Mouse (Mus musculus) C2C12 (cell line): ENCODE data around the gene Isyna1. TPM values are rescaled to one million over a fixed set of nuclear protein-coding genes. Genes with fewer than 3 reads are reported as not detected.

Source experiments
- H3K27me3 ChIP-seq: one replicate; pipeline ENCODE4 v1.6.1; 2011; ENCODE audit not compliant: control insufficient read depth, insufficient read depth, insufficient read length
- H3K36me3 ChIP-seq: one replicate; pipeline ENCODE4 v1.6.1; 2011; ENCODE audit not compliant: control insufficient read depth, insufficient read depth
- H3K4me3 ChIP-seq: one replicate; pipeline ENCODE4 v1.5.1; 2011; ENCODE audit warnings: mild to moderate bottlenecking, control low read depth; ENCODE audit not compliant: poor library complexity, insufficient read depth, severe bottlenecking
- H3K79me2 ChIP-seq: one replicate; pipeline ENCODE4 v1.6.1; 2011; ENCODE audit not compliant: control insufficient read depth, insufficient read depth
- H3K79me3 ChIP-seq: one replicate; pipeline ENCODE4 v1.6.1; 2011; ENCODE audit warnings: low read depth, control low read depth
- H3ac ChIP-seq: one replicate; pipeline ENCODE3; 2011; ENCODE audit warnings: low read depth; ENCODE audit not compliant: control insufficient read depth, insufficient read length
- CEBPB ChIP-seq: IDR thresholded peaks from one replicate; pipeline ENCODE4 v1.6.1; 2011; ENCODE audit warnings: low read depth, mild to moderate bottlenecking, control low read depth, moderate library complexity
- CTCF ChIP-seq: IDR thresholded peaks from one replicate; pipeline ENCODE4 v1.5.1; 2011; ENCODE audit not compliant: control insufficient read depth, insufficient read depth, insufficient read length
- FOSL1 ChIP-seq: IDR thresholded peaks from one replicate; pipeline ENCODE4 v1.8.0; 2011; ENCODE audit warnings: mild to moderate bottlenecking, low read length; ENCODE audit not compliant: poor library complexity, insufficient read depth, severe bottlenecking
- MAX ChIP-seq: IDR thresholded peaks from one replicate; pipeline ENCODE4 v1.6.1; 2011; ENCODE audit warnings: mild to moderate bottlenecking, control low read depth
- MYOD1 ChIP-seq: IDR thresholded peaks from one replicate; pipeline ENCODE4 v1.6.1; 2011; ENCODE audit warnings: low read depth; ENCODE audit not compliant: control insufficient read depth, insufficient read length
- MYOG ChIP-seq: IDR thresholded peaks from one replicate; pipeline ENCODE4 v1.6.1; 2011; ENCODE audit not compliant: control insufficient read depth, insufficient read length; ENCODE audit errors: extremely low read depth
- USF1 ChIP-seq: IDR thresholded peaks from one replicate; pipeline ENCODE4 v1.6.1; 2011; ENCODE audit warnings: low read depth, mild to moderate bottlenecking, control low read depth, moderate library complexity
- polyA plus RNA-seq: library from polyadenylated mRNA; unstranded; fragments of >200 nt; fragmentation: generic; extraction: Trizol; gene quantifications from one replicate; pipeline ENCODE4 v1.2.1, GENCODE M21; 2012; ENCODE audit warnings: missing spikeins

Isyna1 gene
- polyA plus RNA-seq, 1 experiment, result 78.6 TPM

GRCm38 (mm10) chr8:70613763-70614162 lies 19.6 kb downstream of the Isyna1 start:
- Histone ChIP-seq H3ac (no peak overlapping the region), H3K4me3 (no peak overlapping the region), H3K27me3 (no peaks in the 10 kb centered on the region), H3K79me2 (no peaks in the 10 kb centered on the region), H3K36me3 (no peaks in the 10 kb centered on the region), H3K79me3 (no peaks in the 10 kb centered on the region)
- TF ChIP-seq CEBPB (no peak), MAX (no peak), MYOD1 (no peak), FOSL1 (no peak), MYOG (no peak)

GRCm38 (mm10) chr8:70614469-70614868 lies 20.3 kb downstream of the Isyna1 start:
- no peak for TF ChIP-seq MAX
- no peak for TF ChIP-seq FOSL1
- TF ChIP-seq CTCF, result no peak
- TF ChIP-seq CEBPB, result no peak
- TF ChIP-seq MYOG, result no peak
- no peak for TF ChIP-seq MYOD1
- TF ChIP-seq USF1, result no peak

GRCm38 (mm10) chr8:70615281-70615680 lies 21.1 kb downstream of the Isyna1 start:
- Histone ChIP-seq H3K79me2 (no peaks in the 10 kb centered on the region), H3K27me3 (no peaks in the 10 kb centered on the region), H3ac (no peak overlapping the region), H3K36me3 (no peaks in the 10 kb centered on the region), H3K4me3 (no peak overlapping the region), H3K79me3 (no peaks in the 10 kb centered on the region)
- TF ChIP-seq CEBPB (no peak), FOSL1 (no peak), MYOG (no peak), CTCF (no peak), MAX (no peak), USF1 (no peak), MYOD1 (no peak)

More at GRCm38 (mm10) chr8:70614469-70614868, 20.3 kb downstream of the Isyna1 start:
- Histone ChIP-seq H3K79me2 (no peaks in the 10 kb centered on the region), H3K36me3 (no peaks in the 10 kb centered on the region), H3K79me3 (no peaks in the 10 kb centered on the region), H3K4me3 (no peak overlapping the region), H3K27me3 (no peaks in the 10 kb centered on the region), H3ac (no peak overlapping the region)

GRCm38 (mm10) chr8:70615894-70616293 lies 21.7 kb downstream of the Isyna1 start, which contains the start of gene Lrrc25:
Lrrc25 (plus strand) TSS chr8:70616155.
- Histone ChIP-seq H3K4me3 (no peak within 1 kb of the TSS), H3K79me3 (no peaks in the 10 kb centered on the region)
- TF ChIP-seq USF1 (no peak), MAX (no peak), FOSL1 (no peak), MYOD1 (no peak), MYOG (no peak), CEBPB (no peak), CTCF (no peak)

GRCm38 (mm10) chr8:70616645-70617044 lies 22.5 kb downstream of the Isyna1 start:
- Histone ChIP-seq H3K79me3 (no peaks in the 10 kb centered on the region), H3K36me3 (no peaks in the 10 kb centered on the region), H3K27me3 (no peaks in the 10 kb centered on the region), H3ac (no peak overlapping the region), H3K79me2 (no peaks in the 10 kb centered on the region), H3K4me3 (no peak overlapping the region)
- TF ChIP-seq FOSL1 (no peak), MYOD1 (no peak), MYOG (no peak), CEBPB (no peak), MAX (no peak), USF1 (no peak), CTCF (no peak)

More at GRCm38 (mm10) chr8:70615894-70616293, 21.7 kb downstream of the Isyna1 start, which contains the start of gene Lrrc25:
- Histone ChIP-seq H3K27me3 (no peaks in the 10 kb centered on the region), H3ac (no peak within 1 kb of the TSS), H3K79me2 (no peaks in the 10 kb centered on the region), H3K36me3 (no peaks in the 10 kb centered on the region)

GRCm38 (mm10) chr8:70617985-70618384 lies 23.8 kb downstream of the Isyna1 start:
- H3K79me3 ChIP-seq, result no peaks in the 10 kb centered on the region
- no peaks in the 10 kb centered on the region for H3K79me2 ChIP-seq
- TF ChIP-seq MYOD1 (no peak), MYOG (no peak), CEBPB (no peak), USF1 (no peak), FOSL1 (no peak), CTCF (no peak), MAX (no peak)
- no peak overlapping the region for H3K4me3 ChIP-seq
- no peaks in the 10 kb centered on the region for H3K36me3 ChIP-seq
- H3K27me3 ChIP-seq, result no peaks in the 10 kb centered on the region
- H3ac ChIP-seq, result no peak overlapping the region
